Mouse (Mus musculus) lung, postnatal 25 days (tissue): ENCODE results near the gene Tsen34.
"Not testable (repeated sequence)": the region's sequence is repeated elsewhere in the genome, so short reads cannot be mapped to it uniquely, and the experiment has no call there.

ENCODE experiments used
- DNase-seq: peaks from one replicate; pipeline ENCODE4 v3.0.0; 2022; ENCODE audit warnings: low spot score

The Tsen34 gene

DNA sequence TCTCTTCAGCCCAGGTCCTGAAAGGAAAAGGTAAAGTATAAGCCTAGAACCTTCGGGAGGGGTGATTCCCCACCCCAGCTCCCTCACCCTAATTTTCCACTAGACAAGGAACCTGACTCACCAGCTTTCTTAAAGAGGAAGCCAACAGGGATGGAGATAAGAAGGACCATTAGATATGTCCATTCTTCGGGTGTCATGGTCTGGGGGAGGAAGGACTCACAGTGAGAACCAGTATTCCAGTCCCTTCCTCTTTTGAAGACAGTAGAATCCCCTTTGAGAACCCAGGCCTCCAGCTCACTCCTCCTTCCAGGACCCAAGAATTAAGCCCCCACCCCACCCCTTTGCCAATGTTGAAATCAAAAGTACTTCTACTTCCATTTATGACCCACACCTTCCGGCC, 744 bp upstream of the Tsen34 start:
- no peak for DNase-seq

DNA sequence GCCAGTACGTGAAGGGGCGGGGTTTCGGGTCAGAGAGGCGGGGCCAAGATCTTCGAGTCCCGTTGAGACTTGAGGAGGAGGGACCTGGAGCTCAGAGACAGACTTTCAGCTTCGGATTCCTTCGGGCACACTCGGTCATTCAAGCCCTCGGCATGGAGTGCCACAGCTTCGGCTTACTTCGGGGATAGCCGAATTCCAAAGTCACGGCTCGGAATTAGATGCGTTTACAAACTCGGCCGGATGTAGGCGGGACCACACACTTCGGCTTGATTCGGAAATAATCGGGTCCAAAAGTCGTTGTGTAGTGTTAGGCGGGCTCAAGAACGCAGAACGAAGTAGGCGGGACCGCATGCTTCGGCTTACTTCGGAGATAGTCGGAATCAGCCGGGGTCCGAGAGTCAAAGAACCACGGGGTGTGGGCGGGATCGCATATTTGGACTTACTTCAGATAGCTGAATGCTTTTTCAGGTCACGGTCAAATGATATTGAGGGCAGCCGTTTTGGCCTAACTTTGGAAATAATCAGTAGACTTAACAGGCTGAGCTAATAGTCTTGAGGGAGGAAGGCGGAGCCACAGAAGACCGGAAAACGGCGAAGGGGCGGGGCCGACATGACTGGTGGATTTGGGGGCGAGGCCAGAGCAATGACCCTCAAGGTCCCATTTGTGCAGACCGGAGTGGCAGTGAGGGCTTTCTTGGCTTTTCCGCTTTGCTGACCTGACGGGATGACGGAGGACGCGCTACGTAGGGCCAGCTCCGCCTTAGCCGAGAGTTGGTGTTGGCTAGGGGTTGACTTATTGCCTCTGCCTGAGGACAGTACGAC, 535 bp downstream of the Tsen34 start, which contains the start of gene Mboat7:
TSS of gene Mboat7 (minus strand) at position 537 of the 822 bp plus-strand sequence.
- DNase-seq, result peak; percentile 98

DNA sequence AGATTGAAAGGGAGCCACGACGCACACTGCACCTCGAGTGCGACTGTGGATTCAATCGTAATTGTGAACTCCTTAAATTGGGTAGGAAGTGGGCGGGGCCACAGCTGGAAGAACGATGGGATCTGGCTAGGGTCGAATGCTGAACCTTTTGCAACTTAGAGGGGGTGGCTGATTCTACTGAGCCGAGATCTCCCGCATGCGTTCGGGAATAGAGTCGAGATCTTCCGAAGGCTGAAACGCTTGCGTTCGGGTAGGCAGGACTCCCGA, 1.1 kb downstream of the Tsen34 start:
- DNase-seq, result no peak

DNA sequence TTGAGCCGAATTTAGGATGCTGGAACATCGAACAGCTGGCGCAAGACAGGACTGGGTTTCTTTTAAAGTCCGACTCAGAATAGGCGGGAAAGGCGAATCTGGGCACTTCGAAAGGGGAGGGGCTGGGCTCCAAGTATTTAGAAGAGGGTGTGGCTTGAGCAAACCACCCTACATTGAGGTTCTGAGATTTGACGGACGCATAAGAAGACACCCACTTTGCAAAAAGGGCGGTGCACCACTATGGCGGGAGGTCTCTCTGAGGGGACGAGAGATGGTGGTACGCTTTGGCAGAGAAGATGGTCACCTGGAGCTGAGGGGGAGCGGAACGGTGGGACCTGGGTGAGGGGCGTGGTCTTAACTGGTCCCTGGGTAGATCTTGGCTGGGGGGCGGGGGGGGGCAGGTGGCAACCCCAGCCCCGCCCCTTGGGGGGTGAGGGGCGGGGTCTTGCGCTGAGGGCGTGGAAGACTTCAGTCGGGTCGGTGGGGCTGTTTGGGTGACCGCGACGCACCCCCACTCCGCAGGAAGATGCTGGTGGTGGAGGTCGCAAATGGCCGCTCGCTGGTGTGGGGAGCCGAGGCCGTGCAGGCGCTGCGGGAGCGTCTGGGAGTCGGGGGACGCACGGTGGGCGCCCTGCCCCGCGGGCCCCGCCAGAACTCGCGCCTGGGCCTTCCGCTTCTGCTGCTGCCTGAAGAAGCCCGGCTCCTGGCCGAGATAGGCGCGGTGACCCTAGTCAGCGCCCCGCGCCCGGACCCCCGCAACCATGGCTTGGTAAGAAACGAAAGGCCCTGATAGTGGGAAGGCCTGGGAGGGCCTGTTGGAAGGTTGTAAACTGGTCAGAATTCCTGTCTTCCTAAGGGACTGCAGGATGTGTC, 1.6 kb downstream of the Tsen34 start:
- peak; percentile 84 for DNase-seq

DNA sequence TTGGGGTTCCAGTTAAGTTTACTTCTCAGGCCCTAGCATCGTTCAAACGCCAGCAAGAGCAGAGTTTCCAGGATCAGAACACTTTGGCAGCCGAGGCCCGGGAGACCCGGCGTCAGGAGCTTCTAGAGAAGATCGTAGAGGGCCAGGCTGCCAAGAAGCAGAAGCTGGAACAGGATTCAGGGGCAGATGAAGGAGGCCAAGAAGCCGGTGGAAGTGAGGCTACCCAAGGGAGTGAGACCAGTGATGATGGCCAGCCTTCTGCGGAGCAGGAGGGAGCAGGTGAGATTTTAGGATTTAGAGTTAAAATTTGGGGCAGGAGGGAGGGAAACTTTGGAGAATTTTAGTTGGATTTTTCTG, 2.3 kb downstream of the Tsen34 start:
- not testable (repeated sequence) for DNase-seq

DNA sequence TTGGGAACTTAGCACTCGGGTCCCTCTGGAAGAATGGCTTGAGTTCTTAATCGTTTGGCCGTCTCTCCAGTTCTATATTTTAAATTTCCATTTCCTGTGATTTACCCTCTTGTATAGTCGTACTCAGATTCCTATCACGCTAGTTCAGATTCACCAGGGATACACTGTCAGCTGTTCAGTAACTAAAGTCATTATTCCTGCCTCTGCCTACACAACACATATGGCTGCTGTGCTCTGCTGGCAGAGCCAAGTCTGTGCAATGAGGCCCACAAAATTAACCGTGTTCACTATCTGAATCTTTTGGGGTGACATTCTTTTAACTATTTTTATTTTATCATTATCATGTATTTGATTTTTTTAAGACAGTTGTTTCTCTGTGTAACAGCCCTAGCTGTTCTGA, 5.8 kb downstream of the Tsen34 start:
- no peak for DNase-seq

DNA sequence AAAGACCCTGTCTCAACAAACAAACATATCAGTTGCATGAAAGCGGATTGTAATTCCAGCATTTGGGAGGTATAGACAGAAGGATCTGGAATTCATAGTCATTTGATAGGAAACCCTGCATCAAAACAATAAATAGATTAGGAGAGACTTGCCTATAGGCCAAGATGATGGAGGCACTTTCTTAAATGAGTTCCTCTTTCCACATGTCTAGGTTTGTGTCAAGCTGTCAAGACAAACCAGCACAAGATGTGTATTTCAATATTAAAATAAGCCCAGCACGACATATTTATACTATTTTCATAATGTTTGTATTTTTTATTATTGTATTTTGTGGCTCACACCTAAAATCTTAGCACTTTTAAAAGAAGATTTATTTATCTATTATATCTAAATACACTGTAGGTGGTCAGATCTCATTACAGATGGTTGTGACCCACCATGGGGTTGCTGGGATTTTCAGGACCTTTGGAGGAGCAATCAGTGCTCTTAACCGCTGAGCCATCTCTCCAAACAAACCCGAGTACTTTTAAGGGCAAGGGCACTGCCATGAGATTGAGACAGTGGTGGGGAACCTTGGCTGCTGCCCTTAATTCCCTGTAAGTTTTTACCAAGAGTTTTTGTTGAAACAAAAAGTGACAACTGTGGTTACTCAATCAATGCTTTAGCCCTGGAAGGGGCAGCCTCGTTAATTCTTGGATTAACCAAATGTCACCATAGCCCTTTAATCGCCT, 10.7 kb downstream of the Tsen34 start:
- no peak for DNase-seq

DNA sequence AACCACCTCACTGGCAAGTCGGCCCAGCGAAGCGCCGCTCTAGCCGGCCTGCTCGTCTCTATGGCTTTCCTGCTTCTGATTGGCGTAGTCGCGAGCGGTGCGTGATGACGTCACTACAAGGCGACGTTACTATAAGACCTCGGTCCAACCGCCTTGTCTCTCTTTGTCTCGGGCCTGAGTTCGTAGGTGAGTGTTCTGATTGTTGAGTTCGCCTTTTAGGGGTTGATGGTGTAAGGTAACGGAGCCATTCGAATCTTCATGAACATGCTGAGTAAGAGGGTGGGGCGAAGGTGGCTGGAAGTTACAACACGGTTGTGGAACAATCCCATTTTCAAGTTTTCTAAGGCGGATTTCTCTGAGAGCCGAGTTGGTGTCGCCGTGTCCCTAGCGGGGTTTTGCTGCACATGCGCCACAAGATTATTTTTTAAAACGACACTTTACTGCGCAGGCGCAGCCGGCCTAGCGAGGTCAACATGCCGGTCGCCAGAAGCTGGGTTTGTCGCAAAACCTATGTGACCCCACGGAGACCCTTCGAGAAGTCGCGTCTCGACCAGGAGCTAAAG, 11.3 kb downstream of the Tsen34 start, which contains the start of gene Rps9:
TSS of gene Rps9 (plus strand) at position 115 of the 563 bp plus-strand sequence.
- peak; percentile 98 for DNase-seq

DNA sequence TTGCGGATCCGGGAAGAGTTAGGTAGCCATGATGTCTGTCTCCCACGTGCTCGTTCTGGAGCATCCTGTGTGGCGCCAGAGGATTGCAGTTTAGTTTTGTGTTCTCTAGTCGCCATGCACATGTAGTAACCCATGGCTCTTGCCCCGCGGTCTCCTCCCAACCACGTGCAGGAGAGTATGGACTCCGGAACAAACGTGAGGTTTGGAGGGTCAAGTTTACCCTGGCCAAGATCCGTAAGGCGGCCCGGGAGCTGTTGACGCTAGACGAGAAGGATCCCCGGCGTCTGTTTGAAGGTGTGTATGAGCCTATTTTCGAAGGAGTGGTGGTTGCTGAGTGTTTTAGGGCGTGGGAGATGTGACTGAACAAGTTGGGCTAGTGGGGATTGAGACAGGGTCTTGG, 11.8 kb downstream of the Tsen34 start:
- DNase-seq, result no peak

DNA sequence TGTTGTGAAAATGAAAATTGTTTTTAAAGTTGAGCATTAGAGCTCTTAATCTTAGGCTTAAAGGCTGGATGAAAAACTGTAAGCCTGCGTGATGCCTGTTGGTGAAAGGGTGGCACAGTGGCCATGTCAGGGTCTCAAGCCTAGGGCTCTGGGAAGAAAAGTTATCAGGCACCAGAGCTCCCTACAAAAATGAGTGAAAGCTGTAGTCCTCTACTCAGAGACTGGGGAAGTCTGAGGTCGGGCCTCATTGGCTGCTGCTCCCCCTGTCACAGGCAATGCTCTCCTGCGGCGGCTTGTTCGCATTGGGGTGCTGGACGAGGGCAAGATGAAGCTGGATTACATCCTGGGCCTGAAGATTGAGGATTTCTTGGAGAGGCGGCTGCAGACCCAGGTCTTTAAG, 12.8 kb downstream of the Tsen34 start:
- DNase-seq, result not testable (repeated sequence)

DNA sequence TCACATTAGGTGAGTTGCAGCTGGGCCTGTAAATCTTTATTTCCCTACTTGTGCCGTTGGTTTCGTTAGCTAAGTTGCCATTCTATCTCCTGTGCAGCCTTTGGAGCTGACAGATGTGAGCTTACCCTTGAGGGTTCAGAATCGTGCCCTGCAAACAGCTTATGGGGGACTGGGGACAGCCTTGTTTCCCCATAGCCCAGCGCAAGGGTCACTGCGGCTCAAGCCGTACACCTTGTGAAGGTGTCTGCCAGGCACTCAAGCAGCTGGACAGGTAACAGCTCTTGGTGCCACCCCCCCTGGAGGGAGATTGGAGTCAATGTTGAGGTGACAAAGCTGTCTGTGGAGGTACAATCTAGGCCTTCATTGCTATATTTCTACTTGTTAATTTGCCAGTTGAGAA, 13.2 kb downstream of the Tsen34 start:
- DNase-seq, result no peak

DNA sequence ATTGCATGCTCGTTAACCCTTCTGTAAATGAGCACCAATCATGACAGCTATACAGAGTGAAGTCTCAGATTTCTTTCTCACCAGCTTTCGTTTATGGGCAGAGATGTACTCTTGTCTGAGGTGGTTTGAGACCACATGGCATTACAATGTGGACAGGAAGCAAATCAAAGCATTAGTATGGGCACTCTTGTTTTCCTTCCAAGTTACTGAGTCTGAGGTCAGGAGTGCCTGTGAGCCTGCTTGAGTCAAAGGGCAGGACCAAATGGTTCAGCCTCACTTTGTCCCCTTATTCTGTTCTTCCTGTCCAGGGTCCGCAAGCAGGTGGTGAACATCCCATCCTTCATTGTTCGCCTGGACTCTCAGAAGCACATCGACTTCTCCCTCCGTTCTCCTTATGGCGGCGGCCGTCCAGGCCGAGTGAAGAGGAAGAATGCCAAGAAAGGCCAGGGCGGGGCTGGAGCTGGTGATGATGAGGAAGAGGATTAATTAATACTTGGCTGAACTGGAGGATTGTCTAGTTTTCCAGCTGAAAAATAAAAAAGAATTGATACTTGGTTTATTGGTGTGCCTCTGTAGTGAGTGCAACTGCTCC, 13.8 kb downstream of the Tsen34 start:
- DNase-seq, result no peak

DNA sequence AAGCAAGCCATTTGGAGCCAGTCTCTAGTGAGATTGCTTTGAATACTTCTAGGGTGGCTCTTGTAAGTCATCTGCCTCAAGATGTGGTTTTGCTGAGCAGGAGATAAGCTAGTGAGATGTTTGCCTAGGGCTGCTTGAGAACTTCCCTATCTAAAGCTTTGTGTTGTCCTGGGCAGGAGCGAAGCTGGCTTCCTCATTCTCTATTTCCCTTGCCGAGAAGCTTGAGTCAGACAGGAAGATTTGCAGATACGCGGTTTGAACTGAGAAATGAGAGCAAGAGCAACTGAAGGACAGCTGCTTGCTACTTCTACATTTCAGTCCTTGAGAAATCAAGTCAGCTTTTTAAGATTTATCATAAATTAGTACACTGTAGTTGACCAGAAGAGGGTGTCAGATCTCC, 14.4 kb downstream of the Tsen34 start:
- DNase-seq, result peak; percentile 52

DNA sequence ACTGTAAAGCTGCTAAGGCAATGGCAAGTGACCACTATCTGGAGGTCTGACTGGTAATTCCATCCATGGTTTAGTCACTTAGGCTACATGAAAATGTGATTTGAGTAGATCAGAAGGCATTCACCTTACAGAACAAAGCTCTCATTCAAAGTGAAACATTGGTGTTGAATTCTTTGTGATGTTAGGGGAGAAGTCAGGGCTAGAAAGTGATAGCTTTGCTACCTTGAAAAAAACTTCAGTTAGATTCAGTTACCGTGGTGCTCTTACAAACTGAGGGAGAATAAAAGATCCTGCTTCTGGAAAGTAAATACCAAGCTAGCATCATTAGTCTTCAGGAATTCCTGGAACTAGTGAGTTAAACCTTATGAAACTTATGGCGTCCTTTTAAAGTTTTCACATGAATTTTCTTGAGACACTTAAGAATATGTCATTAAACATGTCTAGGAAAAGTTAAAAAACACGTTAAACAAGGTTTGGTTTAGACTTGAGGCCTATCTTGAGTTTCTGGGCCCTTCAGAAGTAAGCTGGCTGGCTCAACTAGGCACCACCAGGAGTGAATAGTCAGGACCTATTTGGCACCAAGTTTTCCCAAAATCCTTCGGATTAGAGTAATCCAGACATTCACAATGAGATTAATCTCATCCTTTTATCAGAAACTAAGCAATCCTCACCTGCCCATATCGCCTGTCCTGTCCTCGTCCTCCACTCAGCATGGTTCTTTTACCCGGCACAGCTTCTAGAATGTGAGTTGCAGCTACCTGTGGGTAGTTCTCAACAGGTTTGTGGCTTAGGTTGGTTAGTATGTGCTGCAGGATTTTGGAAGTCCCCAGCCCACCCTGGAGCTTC, 15.1 kb downstream of the Tsen34 start:
- no peak for DNase-seq

DNA sequence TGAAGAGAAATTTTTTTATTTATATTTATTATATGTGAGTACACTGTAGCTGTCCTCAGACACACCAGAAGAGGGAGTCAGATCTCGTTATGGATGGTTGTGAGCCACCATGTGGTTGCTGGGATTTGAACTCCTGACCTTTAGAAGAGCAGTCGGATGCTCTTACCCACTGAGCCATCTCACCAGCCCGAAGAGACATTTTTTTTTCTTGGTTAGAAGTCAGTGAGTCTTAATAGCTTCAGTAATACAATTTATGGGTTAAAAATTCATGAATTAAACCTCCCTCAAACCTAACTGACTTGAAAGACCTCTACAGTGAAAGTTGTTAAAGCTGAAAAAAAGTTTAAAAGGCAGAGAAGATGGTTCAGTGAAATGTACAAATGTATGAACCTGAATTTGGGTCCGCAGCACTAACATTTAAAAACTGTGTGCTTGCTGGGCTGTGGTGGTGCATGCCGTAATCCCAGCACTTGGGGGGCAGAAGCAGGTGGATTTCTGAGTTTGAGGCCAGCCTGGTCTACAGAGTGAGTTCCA, 15.9 kb downstream of the Tsen34 start:
- DNase-seq, result not testable (repeated sequence)

DNA sequence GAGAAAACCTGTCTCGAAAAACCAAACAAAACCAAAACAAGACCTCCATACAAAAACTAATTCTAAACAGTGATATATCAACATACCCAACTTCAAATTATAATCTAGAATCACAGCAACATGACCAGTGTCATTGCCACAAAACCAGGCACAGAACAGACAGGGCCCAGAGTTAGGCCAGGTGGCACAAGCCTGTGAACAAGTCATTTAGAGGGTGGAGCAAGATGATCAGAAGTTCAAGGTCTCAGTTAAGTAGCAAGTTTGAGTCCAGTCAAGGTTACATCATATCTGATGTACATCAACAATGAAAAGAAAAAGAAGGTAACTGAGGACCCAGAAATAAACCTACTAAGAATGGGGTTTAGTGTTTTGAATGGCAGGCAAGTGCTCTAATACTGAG, 16.3 kb downstream of the Tsen34 start:
- DNase-seq, result no peak

DNA sequence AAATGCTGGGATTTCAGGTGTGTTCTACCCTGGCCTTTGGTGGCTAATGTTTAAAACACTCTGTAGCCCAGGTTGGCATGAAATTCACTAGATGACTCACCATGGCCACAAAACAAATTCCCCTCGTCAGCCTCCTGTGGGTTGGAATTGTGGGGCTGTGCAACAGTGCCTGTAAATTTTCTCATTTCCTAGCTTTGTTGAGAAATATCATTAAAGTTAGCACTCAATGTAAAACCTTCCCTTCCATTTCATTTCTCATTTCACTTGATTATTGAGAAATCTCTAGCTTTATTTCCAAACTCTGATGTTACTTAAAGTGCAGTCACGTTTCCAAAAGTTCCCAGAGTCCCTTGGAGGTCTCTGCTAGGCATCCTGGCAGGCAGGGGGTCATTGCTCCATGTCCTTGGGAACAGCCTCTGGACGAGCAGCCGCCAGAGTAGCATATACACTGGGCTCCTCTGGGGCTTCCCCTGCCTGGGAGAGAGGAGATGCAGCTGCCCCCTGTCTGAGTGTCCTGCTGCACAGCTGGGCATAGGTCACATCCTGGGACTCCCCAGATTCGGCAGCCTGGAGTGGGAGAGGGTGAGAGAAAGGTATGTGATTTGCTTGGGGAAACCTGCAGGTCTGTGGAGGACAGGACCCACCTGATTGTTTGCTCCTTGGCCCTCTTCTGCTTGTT, 19.7 kb downstream of the Tsen34 start:
- DNase-seq, result no peak

DNA sequence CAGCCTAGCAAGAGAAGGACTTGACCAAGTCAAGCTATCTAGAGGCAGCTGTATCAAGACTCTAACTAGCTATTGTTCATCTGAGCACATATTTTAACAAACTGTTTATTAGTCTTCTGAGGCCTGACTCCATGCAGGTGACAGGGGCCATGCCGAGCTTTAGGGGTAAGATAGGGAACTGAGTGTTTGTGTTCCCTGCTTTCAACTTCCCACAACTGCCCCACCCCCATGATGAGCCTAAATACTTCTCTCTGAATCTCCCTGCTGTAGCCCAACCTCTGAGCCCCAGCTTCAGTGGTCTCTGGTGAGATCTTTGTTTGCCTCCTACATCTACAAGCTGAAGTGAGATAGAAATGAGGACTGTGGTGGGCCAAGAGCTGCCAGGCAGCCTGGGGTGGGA, 22.6 kb downstream of the Tsen34 start:
- no peak for DNase-seq

DNA sequence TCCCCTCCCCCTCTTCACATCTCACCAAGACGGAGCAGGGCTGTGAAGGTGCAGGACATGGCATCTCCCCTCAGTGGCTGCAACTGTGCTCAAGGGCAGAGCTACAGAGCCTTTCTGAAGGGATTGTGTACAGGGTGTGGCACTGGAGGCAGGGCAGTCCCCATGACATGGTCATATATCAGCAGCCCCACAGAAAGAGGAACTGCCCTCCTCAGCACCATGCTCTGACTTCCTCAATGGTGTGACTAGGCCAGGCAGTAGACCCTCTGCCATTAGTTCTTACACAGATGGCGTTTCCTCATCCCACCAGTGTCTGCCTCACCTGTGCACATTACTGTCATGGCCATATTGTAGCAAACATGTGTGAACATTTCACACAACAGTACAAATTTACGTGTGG, 27.6 kb downstream of the Tsen34 start, which contains the start of gene Pirb:
TSS of gene Pirb (minus strand) at position 124 of the 400 bp plus-strand sequence.
- peak; percentile 20 for DNase-seq

DNA sequence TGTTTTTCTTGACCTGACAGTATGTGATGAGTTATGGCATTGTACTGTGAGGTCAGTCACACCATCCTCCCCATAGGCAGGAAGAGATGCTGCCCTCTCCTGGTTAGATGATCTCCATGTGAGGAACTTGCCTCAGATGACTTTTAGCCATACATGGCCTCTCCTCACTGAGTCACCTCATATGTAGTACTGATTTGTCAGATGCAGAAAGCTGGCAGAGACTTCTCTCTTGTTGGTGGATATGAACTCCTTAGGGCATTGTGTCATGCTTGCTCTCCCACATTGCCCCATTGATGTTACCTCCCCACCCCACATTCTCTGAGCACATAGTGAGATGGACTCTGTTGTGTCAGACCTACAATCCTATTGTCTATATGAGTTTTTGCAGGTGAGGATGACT, 32.8 kb downstream of the Tsen34 start:
- not testable (repeated sequence) for DNase-seq
